8 mouse cellular contexts compared by ENCODE assay signal in genomic region chr5:21702009-21702364, GRCm38 (mm10). TPM values are rescaled to one million over a fixed set of nuclear protein-coding genes. Genes with fewer than 3 reads are reported as not detected.
A peak's percentile ranks its signal among the peaks of the same experiment; 100 is the strongest.
DNase-seq lines count a peak whose midpoint lies in the region; ATAC-seq and TF ChIP-seq lines count a peak whose summit lies in the region.

No protein-coding gene starts in this region.

- peak overlapping the region; percentile 93 for H3K9ac ChIP-seq in embryonic facial prominence, embryonic 13.5 days
- H3K9ac ChIP-seq in intestine, embryonic 16.5 days (ENCODE audit: low read depth, low read length), result peak overlapping the region; percentile 95
- H3K9ac ChIP-seq in neural tube, embryonic 14.5 days (replicated peaks; ENCODE audit: low read depth, low read length), result peak overlapping the region; percentile 90

- no peaks in the 10 kb centered on the region for H3K27me3 ChIP-seq in embryonic facial prominence, embryonic 13.5 days
- no peaks in the 10 kb centered on the region for H3K27me3 ChIP-seq in intestine, embryonic 16.5 days (replicated peaks; ENCODE audit: control insufficient read depth, insufficient read depth, low read length)
- H3K27me3 ChIP-seq in neural tube, embryonic 14.5 days (ENCODE audit: control insufficient read depth, insufficient read depth, low read length), result no peaks in the 10 kb centered on the region

- no peaks in the 10 kb centered on the region; the same call in 1 of the 2 replicates for H3K4me1 ChIP-seq in lung, adult 2 months (ENCODE audit: control insufficient read depth, insufficient read depth, low read length)
- H3K4me1 ChIP-seq in embryonic facial prominence, embryonic 13.5 days, result no peaks in the 10 kb centered on the region
- H3K4me1 ChIP-seq in intestine, embryonic 16.5 days (ENCODE audit: control insufficient read depth, insufficient read depth, low read length), result no peaks in the 10 kb centered on the region; the same call in 1 of the 2 replicates
- no peaks in the 10 kb centered on the region for H3K4me1 ChIP-seq in neural tube, embryonic 14.5 days (ENCODE audit: control insufficient read depth, insufficient read depth, low read length)

- 46% methylated on average over 2 of the region's 2 CpGs for WGBS in lung, adult 2 months
- 55% methylated on average over 2 of the region's 2 CpGs for WGBS in embryonic facial prominence, embryonic 13.5 days
- WGBS in intestine, embryonic 16.5 days, result 58% methylated on average over 2 of the region's 2 CpGs
- 48% methylated on average over 2 of the region's 2 CpGs for WGBS in neural tube, embryonic 14.5 days

- no peaks in the 10 kb centered on the region for H3K9me3 ChIP-seq in embryonic facial prominence, embryonic 13.5 days
- H3K9me3 ChIP-seq in intestine, embryonic 16.5 days (ENCODE audit: control insufficient read depth, low read length), result no peaks in the 10 kb centered on the region
- H3K9me3 ChIP-seq in neural tube, embryonic 14.5 days (ENCODE audit: control insufficient read depth, low read length), result no peaks in the 10 kb centered on the region

- H3K27ac ChIP-seq in embryonic facial prominence, embryonic 13.5 days, result peak overlapping the region; percentile 95
- peak overlapping the region; percentile 97 for H3K27ac ChIP-seq in intestine, embryonic 16.5 days (ENCODE audit: low read length)
- H3K27ac ChIP-seq in neural tube, embryonic 14.5 days (ENCODE audit: low read depth, low read length), result peak overlapping the region; percentile 98

- no peak for DNase-seq in lung, adult 2 months
- DNase-seq in lung, adult 18-20 months, result no peak
- DNase-seq in urinary bladder, postnatal 4 days (ENCODE audit: low spot score in 2 of 2), result no peak
- no peak for DNase-seq in gastrocnemius, postnatal 25 days

- peak overlapping the region; percentile 76 for H3K4me2 ChIP-seq in embryonic facial prominence, embryonic 13.5 days
- peak overlapping the region; percentile 70 for H3K4me2 ChIP-seq in intestine, embryonic 16.5 days (ENCODE audit: low read depth, low read length)
- H3K4me2 ChIP-seq in neural tube, embryonic 14.5 days (ENCODE audit: low read depth, low read length), result peak overlapping the region; percentile 54

- TF ChIP-seq CTCF in lung, adult 2 months (IDR thresholded peaks at IDR 0.05; ENCODE audit: insufficient read depth, low read length), result no peak

- no peak for ATAC-seq in embryonic facial prominence, embryonic 13.5 days (ENCODE audit: insufficient number of reproducible peaks, insufficient read depth, low FRiP score, low TSS enrichment, low read depth)
- ATAC-seq in intestine, embryonic 16.5 days, result no peak
- ATAC-seq in neural tube, embryonic 14.5 days (ENCODE audit: low read depth), result no peak
- no peak for ATAC-seq in megakaryocyte-erythroid progenitor cell, adult 5-6 weeks (replicated peaks; ENCODE audit: low FRiP score, low TSS enrichment, poor library complexity, severe bottlenecking)

- no peak for TF ChIP-seq POLR2A in lung, adult 2 months (IDR thresholded peaks at IDR 0.05; ENCODE audit: borderline replicate concordance, extremely low read depth, low read depth, low read length)

- peak overlapping the region; percentile 91 for H3K4me3 ChIP-seq in lung, adult 2 months (replicated peaks; ENCODE audit: extremely low read depth, low read depth, low read length)
- H3K4me3 ChIP-seq in embryonic facial prominence, embryonic 13.5 days, result peak overlapping the region; percentile 69
- peak overlapping the region; percentile 73 for H3K4me3 ChIP-seq in intestine, embryonic 16.5 days (ENCODE audit: low read length)
- H3K4me3 ChIP-seq in neural tube, embryonic 14.5 days (ENCODE audit: low read depth, low read length), result peak overlapping the region; percentile 61

- H3K36me3 ChIP-seq in embryonic facial prominence, embryonic 13.5 days, result no peaks in the 10 kb centered on the region
- no peaks in the 10 kb centered on the region for H3K36me3 ChIP-seq in intestine, embryonic 16.5 days (ENCODE audit: control insufficient read depth, insufficient read depth, low read length)
- H3K36me3 ChIP-seq in neural tube, embryonic 14.5 days (ENCODE audit: control insufficient read depth, insufficient read depth, low read length), result no peaks in the 10 kb centered on the region

RNA-seq across cellular contexts. Expression of gene Napepld, which starts 0.8 kb away (rescaled TPM):
- 3.2 and 3.6 TPM in 2 replicates for polyA plus RNA-seq in lung, adult 2 months (2012; rRNA removed)
- 2.1 and 2.2 TPM in 2 replicates for polyA plus RNA-seq in embryonic facial prominence, embryonic 13.5 days (2015; fragmentation: Nextera tagmentation; extraction: Ambion mirVana)
- polyA plus RNA-seq in intestine, embryonic 16.5 days (2015; fragmentation: Nextera tagmentation; extraction: Ambion mirVana), result 2.6 and 3.1 TPM in 2 replicates
- 3.1 and 3.2 TPM in 2 replicates for polyA plus RNA-seq in neural tube, embryonic 14.5 days (2014; fragmentation: Nextera tagmentation; extraction: Ambion mirVana)
- 2.3 and 3.7 TPM in 2 replicates for total RNA-seq in megakaryocyte-erythroid progenitor cell, adult 5-6 weeks (2014; fragmentation: Nextera tagmentation)
- 1.4 and 3.0 TPM in 2 replicates for total RNA-seq in megakaryocyte-erythroid progenitor cell, adult 5-6 weeks (2017)
- total RNA-seq in gastrocnemius, postnatal 25 days (2021), result 10 to 100 TPM in 1 of 2 experiments, 1 to 10 TPM in 1; 7.7 to 10.9 TPM

RNA-seq across cellular contexts. Expression of gene Pmpcb, which starts 35.0 kb away (rescaled TPM):
- 16.7 and 25.4 TPM in 2 replicates for polyA plus RNA-seq in lung, adult 2 months (2012; rRNA removed)
- 87.0 and 95.7 TPM in 2 replicates for polyA plus RNA-seq in embryonic facial prominence, embryonic 13.5 days (2015; fragmentation: Nextera tagmentation; extraction: Ambion mirVana)
- polyA plus RNA-seq in intestine, embryonic 16.5 days (2015; fragmentation: Nextera tagmentation; extraction: Ambion mirVana), result 82.3 and 85.4 TPM in 2 replicates
- polyA plus RNA-seq in neural tube, embryonic 14.5 days (2014; fragmentation: Nextera tagmentation; extraction: Ambion mirVana), result 76.5 and 82.1 TPM in 2 replicates
- total RNA-seq in megakaryocyte-erythroid progenitor cell, adult 5-6 weeks (2014; fragmentation: Nextera tagmentation), result 106 and 173 TPM in 2 replicates
- total RNA-seq in megakaryocyte-erythroid progenitor cell, adult 5-6 weeks (2017), result 115 and 144 TPM in 2 replicates
- total RNA-seq in gastrocnemius, postnatal 25 days (2021), result 100 to 1,000 TPM in 1 of 2 experiments, 10 to 100 TPM in 1; 96.9 to 110 TPM

RNA-seq across cellular contexts. Expression of gene Armc10, which starts 56.4 kb away (rescaled TPM):
- polyA plus RNA-seq in lung, adult 2 months (2012; rRNA removed), result 34.3 and 59.7 TPM in 2 replicates
- polyA plus RNA-seq in embryonic facial prominence, embryonic 13.5 days (2015; fragmentation: Nextera tagmentation; extraction: Ambion mirVana), result 51.0 and 51.6 TPM in 2 replicates
- 28.9 and 31.2 TPM in 2 replicates for polyA plus RNA-seq in intestine, embryonic 16.5 days (2015; fragmentation: Nextera tagmentation; extraction: Ambion mirVana)
- polyA plus RNA-seq in neural tube, embryonic 14.5 days (2014; fragmentation: Nextera tagmentation; extraction: Ambion mirVana), result 51.1 and 57.2 TPM in 2 replicates
- 22.5 and 43.9 TPM in 2 replicates for total RNA-seq in megakaryocyte-erythroid progenitor cell, adult 5-6 weeks (2014; fragmentation: Nextera tagmentation)
- total RNA-seq in megakaryocyte-erythroid progenitor cell, adult 5-6 weeks (2017), result 49.9 and 69.3 TPM in 2 replicates
- total RNA-seq in gastrocnemius, postnatal 25 days (2021), result 1 to 10 TPM; 3.7 to 4.1 TPM

RNA-seq across cellular contexts. Expression of gene Fbxl13, which starts 56.6 kb away (rescaled TPM):
- 1.3 and 1.8 TPM in 2 replicates for polyA plus RNA-seq in lung, adult 2 months (2012; rRNA removed)
- polyA plus RNA-seq in embryonic facial prominence, embryonic 13.5 days (2015; fragmentation: Nextera tagmentation; extraction: Ambion mirVana), result 0.14 and 0.47 TPM in 2 replicates
- 0.09 and 0.15 TPM in 2 replicates for polyA plus RNA-seq in intestine, embryonic 16.5 days (2015; fragmentation: Nextera tagmentation; extraction: Ambion mirVana)
- polyA plus RNA-seq in neural tube, embryonic 14.5 days (2014; fragmentation: Nextera tagmentation; extraction: Ambion mirVana), result 0.21 and 0.35 TPM in 2 replicates
- total RNA-seq in megakaryocyte-erythroid progenitor cell, adult 5-6 weeks (2014; fragmentation: Nextera tagmentation), result 1.8 and 7.1 TPM in 2 replicates
- total RNA-seq in megakaryocyte-erythroid progenitor cell, adult 5-6 weeks (2017), result 2.3 and 3.3 TPM in 2 replicates
- under 1 TPM; 0.13 to 0.18 TPM for total RNA-seq in gastrocnemius, postnatal 25 days (2021)
